Mouse (Mus musculus): Measurements from ENCODE around the gene Catsperg2. TPM values are rescaled to one million over a fixed set of nuclear protein-coding genes. Genes with fewer than 3 reads are reported as not detected.

Gene Catsperg2
- polyA plus RNA-seq, 1 experiment from 2014 or later = not detected

MicroRNAs encoded within 50 kb of the gene (microRNA counts, 519-probe panel; counts per million panel counts)
- not detected for microRNA mmu-miR-1964

Small RNAs within 50 kb of the gene (microRNA-seq; reads per million reads assigned to microRNA genes)
- gene Mir1964 = 4.9 reads per million, percentile 10 among the genes with 10 or more reads in this experiment

Other genes starting within 250 kb of the Catsperg2 start
- 12.1 and 14.0 TPM in 2 replicates for gene Sipa1l3, start 208.4 kb downstream of the Catsperg2 start, polyA plus RNA-seq (2014; fragmentation: Nextera tagmentation; extraction: Ambion mirVana)
- 13.6 and 13.8 TPM in 2 replicates for gene Zfp84, start 41.5 kb upstream of the Catsperg2 start, polyA plus RNA-seq (2014; fragmentation: Nextera tagmentation; extraction: Ambion mirVana)
- 8.9 and 9.0 TPM in 2 replicates for gene Zfp30, start 57.0 kb upstream of the Catsperg2 start, polyA plus RNA-seq (2014; fragmentation: Nextera tagmentation; extraction: Ambion mirVana)
- 17.1 and 19.5 TPM in 2 replicates for gene Zfp790, start 89.1 kb upstream of the Catsperg2 start, polyA plus RNA-seq (2014; fragmentation: Nextera tagmentation; extraction: Ambion mirVana)
- 9.8 TPM in 2 replicates for gene Zfp940, start 126.6 kb upstream of the Catsperg2 start, polyA plus RNA-seq (2014; fragmentation: Nextera tagmentation; extraction: Ambion mirVana)
- 10.0 and 12.5 TPM in 2 replicates for gene Zfp420, start 132.9 kb upstream of the Catsperg2 start, polyA plus RNA-seq (2014; fragmentation: Nextera tagmentation; extraction: Ambion mirVana)
- gene Zfp27, start 179.5 kb upstream of the Catsperg2 start, polyA plus RNA-seq (2014; fragmentation: Nextera tagmentation; extraction: Ambion mirVana) = 12.6 and 13.5 TPM in 2 replicates
- gene Zfp383, start 181.2 kb upstream of the Catsperg2 start, polyA plus RNA-seq (2014; fragmentation: Nextera tagmentation; extraction: Ambion mirVana) = 7.6 and 9.0 TPM in 2 replicates
- gene Zfp74, start 227.1 kb upstream of the Catsperg2 start, polyA plus RNA-seq (2014; fragmentation: Nextera tagmentation; extraction: Ambion mirVana) = 16.6 and 17.0 TPM in 2 replicates

Data from limb, embryonic 11.5 days (tissue).